Mouse (Mus musculus) kidney, postnatal 36 days (tissue): Measurements from ENCODE around the gene Gm15446.
"Not testable (repeated sequence)": the region's sequence is repeated elsewhere in the genome, so short reads cannot be mapped to it uniquely, and the experiment has no call there.

ENCODE experiments used
- DNase-seq, 2 experiments: peaks; one replicate each; pipeline ENCODE4 v3.0.0; 2021 to 2022; ENCODE audit warnings: mixed read lengths in 2 of 2

The Gm15446 gene

GRCm38 (mm10) chr5:109923261-109924071 is at the start of gene Gm15446:
Gene Gm15446 (plus strand): TSS chr5:109923400.
- peak; percentile 93 to 96 for DNase-seq

- not testable (repeated sequence) for DNase-seq
Measured at GRCm38 (mm10) chr5:109924129-109924528, 929 bp downstream of the Gm15446 start.

DNA sequence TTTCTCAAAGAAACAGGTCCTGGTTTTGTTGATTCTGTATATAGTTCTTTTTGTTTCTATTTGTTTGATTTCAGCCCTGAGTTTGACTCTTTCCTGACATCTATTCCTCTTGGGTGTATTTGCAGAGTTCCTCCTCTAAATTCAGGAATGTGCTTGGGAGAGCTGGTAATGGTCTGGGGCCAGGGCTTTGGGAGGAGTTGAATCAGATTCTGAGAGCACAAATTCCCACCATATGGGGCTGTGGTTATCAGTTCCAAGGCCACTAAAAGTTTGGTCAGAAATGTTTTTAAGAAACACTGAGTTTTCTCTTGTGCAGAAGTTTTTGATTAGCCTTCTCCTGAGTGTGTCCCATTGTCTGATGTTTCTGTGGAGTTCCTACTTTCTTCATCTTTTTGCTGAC is 1.7 kb downstream of the Gm15446 start:
- no peak for DNase-seq

- no peak for DNase-seq
Measured at GRCm38 (mm10) chr5:109950281-109950680, 27.1 kb downstream of the Gm15446 start.

DNA sequence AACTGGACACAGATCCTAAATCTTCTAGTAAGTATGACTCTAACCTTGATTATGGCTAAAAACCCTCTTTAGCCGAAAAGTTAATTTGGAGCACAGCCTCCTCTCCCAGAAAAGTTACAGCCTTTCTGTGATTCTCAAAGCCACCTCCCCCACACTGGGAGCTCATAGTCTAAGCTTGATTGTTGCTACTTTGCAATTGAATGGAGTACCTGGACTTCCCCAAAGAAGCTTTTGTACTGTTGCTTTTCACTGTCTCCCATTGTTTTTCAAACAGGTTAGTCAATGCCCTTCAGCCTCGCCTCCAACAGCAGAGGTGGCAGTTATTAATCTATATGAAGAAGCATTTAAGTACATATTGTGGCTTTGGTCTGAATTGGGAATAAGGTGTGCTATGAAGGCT is 57.5 kb downstream of the Gm15446 start:
- not testable (repeated sequence) for DNase-seq
